Mouse (Mus musculus) hindbrain, embryonic 16.5 days (tissue): Measurements from ENCODE around the gene Pbx1. TPM values are rescaled to one million over a fixed set of nuclear protein-coding genes. Genes with fewer than 3 reads are reported as not detected.
"Not testable (repeated sequence)": the region's sequence is repeated elsewhere in the genome, so short reads cannot be mapped to it uniquely, and the experiment has no call there.

Experiments
- ATAC-seq: fragments of 200-750 bp; cut with Nextera tagmentation; 2 replicates; pipeline ENCODE4 v1.8.0; 2017; ENCODE audit warnings: moderate TSS enrichment, moderate library complexity
- H3K27ac ChIP-seq: fragments of 300-500 bp; sonication (generic); 2 replicates; pipeline ENCODE4 v1.5.1; 2014; ENCODE audit warnings: low read depth, mild to moderate bottlenecking, control low read depth, low read length, moderate library complexity
- H3K27me3 ChIP-seq: fragments of 300-500 bp; sonication (generic); replicated peaks from 2 replicates; pipeline ENCODE4 v1.6.1; 2014; ENCODE audit warnings: low read length; ENCODE audit not compliant: control insufficient read depth, insufficient read depth
- H3K36me3 ChIP-seq: fragments of 300-500 bp; sonication (generic); 2 replicates; pipeline ENCODE4 v1.6.1; 2014; ENCODE audit warnings: mild to moderate bottlenecking, low read length, moderate library complexity, mixed read lengths; ENCODE audit not compliant: control insufficient read depth, insufficient read depth
- H3K4me1 ChIP-seq: fragments of 300-500 bp; sonication (generic); 2 replicates; pipeline ENCODE4 v1.6.1; 2014; ENCODE audit warnings: low read depth, low read length; ENCODE audit not compliant: control insufficient read depth, insufficient read depth
- H3K4me2 ChIP-seq: fragments of 300-500 bp; sonication (generic); 2 replicates; pipeline ENCODE4 v1.6.1; 2014; ENCODE audit warnings: mild to moderate bottlenecking, low read length, control low read depth, moderate library complexity
- H3K4me3 ChIP-seq: fragments of 300-500 bp; sonication (generic); 2 replicates; pipeline ENCODE4 v1.5.1; 2014; ENCODE audit warnings: mild to moderate bottlenecking, low read length, control low read depth, moderate library complexity
- H3K9ac ChIP-seq: fragments of 300-500 bp; sonication (generic); 2 replicates; pipeline ENCODE4 v1.6.1; 2014; ENCODE audit warnings: low read depth, mild to moderate bottlenecking, control low read depth, low read length, moderate library complexity
- H3K9me3 ChIP-seq: fragments of 300-500 bp; sonication (generic); 2 replicates; pipeline ENCODE4 v1.6.1; 2014; ENCODE audit warnings: mild to moderate bottlenecking, low read length, moderate library complexity; ENCODE audit not compliant: control insufficient read depth
- WGBS: fragments of 180-500 bp; shearing (Covaris S2); extraction: QIAGEN DNeasy Blood & Tissue Kit; methylation state at CpG from one replicate; pipeline ENCODE4 v1.1.7; 2014; 5-methylcytosine and 5-hydroxymethylcytosine counted together
- polyA plus RNA-seq: library from polyadenylated mRNA; unstranded; fragments of >200 nt; fragmentation: Nextera tagmentation; extraction: Ambion mirVana; gene quantifications from 2 replicates; pipeline ENCODE4 v1.2.1, GENCODE M21; 2015

The Pbx1 gene
- polyA plus RNA-seq, result 36.0 and 38.9 TPM in 2 replicates

DNA sequence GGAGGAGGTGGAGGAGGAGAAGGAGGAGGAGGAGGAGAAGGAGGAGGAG, at the start of gene Pbx1:
Pbx1 (minus strand) TSS at position 39 of the 49 bp plus-strand sequence.
- Histone ChIP-seq H3K4me3 (peak within 1 kb of the TSS; percentile 79), H3K9ac (peak within 1 kb of the TSS; percentile 92), H3K4me2 (peak within 1 kb of the TSS; percentile 72), H3K27ac (peak within 1 kb of the TSS; percentile 98)
- not testable (repeated sequence) for H3K27me3 ChIP-seq, ATAC-seq, H3K36me3 ChIP-seq, H3K9me3 ChIP-seq, H3K4me1 ChIP-seq

DNA sequence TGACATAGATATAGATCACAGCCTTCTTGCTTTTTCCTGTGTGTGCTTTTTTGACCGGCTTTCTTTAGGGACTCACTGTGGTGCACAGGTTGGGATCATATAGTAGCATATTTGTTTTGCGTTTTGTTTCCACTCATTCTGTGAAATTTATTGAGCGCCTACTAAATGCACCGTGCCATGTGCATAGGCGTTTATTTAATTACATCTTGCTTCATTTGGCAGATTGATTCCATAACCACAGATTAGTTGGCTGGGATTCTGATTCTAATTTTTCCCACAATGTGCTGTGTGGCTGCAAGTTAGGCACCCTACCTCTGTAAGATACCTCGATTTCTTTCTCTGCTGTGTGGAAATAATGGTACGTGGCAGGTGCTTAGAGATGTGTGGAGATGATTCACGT, 47.6 kb upstream of the Pbx1 start:
- H3K4me2 ChIP-seq, result no peak overlapping the region
- H3K9ac ChIP-seq, result no peak overlapping the region
- H3K4me3 ChIP-seq, result no peak overlapping the region
- no peaks in the 10 kb centered on the region for H3K9me3 ChIP-seq
- ATAC-seq, result no peak
- H3K36me3 ChIP-seq, result no peaks in the 10 kb centered on the region
- H3K27ac ChIP-seq, result no peak overlapping the region
- no peaks in the 10 kb centered on the region for H3K27me3 ChIP-seq
- H3K4me1 ChIP-seq, result peaks cover 9% of the 10 kb centered on the region; the same call in 1 of the 2 replicates
- WGBS, result 78% methylated on average over 8 of the region's 8 CpGs

- Histone ChIP-seq H3K27ac (no peak overlapping the region), H3K9ac (no peak overlapping the region), H3K36me3 (no peaks in the 10 kb centered on the region), H3K4me1 (peaks cover 10% of the 10 kb centered on the region), H3K9me3 (no peaks in the 10 kb centered on the region), H3K4me2 (no peak overlapping the region), H3K27me3 (no peaks in the 10 kb centered on the region), H3K4me3 (no peak overlapping the region)
- ATAC-seq, result no peak
- 72% methylated on average over 2 of the region's 2 CpGs for WGBS
These were observed 46.8 kb upstream of the Pbx1 start for GRCm38 (mm10) chr1:168478829-168479228.

- no peak overlapping the region for H3K4me3 ChIP-seq
- no peaks in the 10 kb centered on the region for H3K36me3 ChIP-seq
- H3K4me2 ChIP-seq, result no peak overlapping the region
- H3K27ac ChIP-seq, result no peak overlapping the region
- H3K9ac ChIP-seq, result no peak overlapping the region
- 47% methylated on average over 3 of the region's 3 CpGs for WGBS
- H3K4me1 ChIP-seq, result peaks cover 16% of the 10 kb centered on the region
- H3K9me3 ChIP-seq, result no peaks in the 10 kb centered on the region
- ATAC-seq, result no peak
- H3K27me3 ChIP-seq, result no peaks in the 10 kb centered on the region
These were observed 44.8 kb upstream of the Pbx1 start for GRCm38 (mm10) chr1:168476917-168477316.

- WGBS, result 39% methylated on average over 14 of the region's 14 CpGs
- Histone ChIP-seq H3K9ac (no peak overlapping the region), H3K27ac (peak overlapping the region; percentile 21; the same call in 1 of the 2 replicates), H3K4me1 (peaks cover 16% of the 10 kb centered on the region), H3K27me3 (no peaks in the 10 kb centered on the region), H3K4me2 (no peak overlapping the region), H3K36me3 (no peaks in the 10 kb centered on the region), H3K9me3 (no peaks in the 10 kb centered on the region), H3K4me3 (no peak overlapping the region)
- ATAC-seq, result peak; percentile 64
These were observed 44.3 kb upstream of the Pbx1 start for GRCm38 (mm10) chr1:168476216-168476897.

- peak; percentile 31 for ATAC-seq
- Histone ChIP-seq H3K36me3 (no peaks in the 10 kb centered on the region), H3K9ac (no peak overlapping the region), H3K4me2 (peak overlapping the region; percentile 11), H3K4me3 (no peak overlapping the region), H3K27ac (peak overlapping the region; percentile 21; the same call in 1 of the 2 replicates), H3K4me1 (peaks cover 16% of the 10 kb centered on the region), H3K9me3 (no peaks in the 10 kb centered on the region), H3K27me3 (no peaks in the 10 kb centered on the region)
- 65% methylated on average over 17 of the region's 17 CpGs for WGBS
These were observed 43.6 kb upstream of the Pbx1 start for GRCm38 (mm10) chr1:168475579-168476208.

- no peaks in the 10 kb centered on the region for H3K27me3 ChIP-seq
- no peak overlapping the region for H3K9ac ChIP-seq
- H3K9me3 ChIP-seq, result no peaks in the 10 kb centered on the region
- no peak overlapping the region for H3K4me2 ChIP-seq
- no peak overlapping the region for H3K27ac ChIP-seq
- H3K36me3 ChIP-seq, result no peaks in the 10 kb centered on the region
- H3K4me3 ChIP-seq, result no peak overlapping the region
- ATAC-seq, result peak; percentile 87
- H3K4me1 ChIP-seq, result peaks cover 16% of the 10 kb centered on the region
- 18% methylated on average over 12 of the region's 12 CpGs for WGBS
These were observed 41.4 kb upstream of the Pbx1 start for GRCm38 (mm10) chr1:168473255-168474069.

DNA sequence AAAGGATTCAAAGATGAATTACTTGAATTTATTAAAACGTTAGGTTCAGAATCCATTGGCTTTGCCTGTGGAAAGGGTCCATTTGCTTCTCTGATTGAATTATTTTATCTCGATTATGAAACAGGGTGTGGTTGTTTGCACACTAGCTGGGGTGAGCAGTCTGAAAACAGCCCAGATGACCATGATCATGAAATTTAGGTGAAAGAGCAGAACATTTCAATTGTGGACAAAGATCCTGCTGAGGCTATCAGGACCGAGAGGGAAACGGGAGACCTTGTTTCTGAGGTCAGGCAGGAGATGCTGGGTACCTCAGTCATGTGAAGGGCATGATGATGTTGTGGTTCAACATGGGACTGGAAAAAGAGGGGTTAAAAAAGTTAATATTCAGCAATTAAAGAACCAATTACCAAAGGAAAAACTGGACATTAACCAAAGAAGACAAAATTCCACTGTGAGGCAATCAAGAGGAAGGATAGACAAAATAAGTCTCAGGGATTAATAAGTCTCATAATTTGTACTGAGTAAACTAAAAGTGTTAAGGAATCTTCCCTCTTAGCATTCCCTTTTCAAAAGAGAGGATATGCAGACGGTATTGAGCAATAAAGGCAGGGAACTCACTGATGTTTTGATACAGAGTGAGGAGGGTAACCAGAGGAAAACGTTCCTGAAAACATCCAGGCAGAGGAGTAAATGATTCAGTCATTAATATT, 40.6 kb upstream of the Pbx1 start:
- 51% methylated on average over 6 of the region's 6 CpGs for WGBS
- Histone ChIP-seq H3K27ac (no peak overlapping the region), H3K4me1 (peaks cover 16% of the 10 kb centered on the region), H3K4me3 (no peak overlapping the region), H3K9ac (no peak overlapping the region), H3K9me3 (no peaks in the 10 kb centered on the region), H3K4me2 (no peak overlapping the region), H3K27me3 (no peaks in the 10 kb centered on the region), H3K36me3 (no peaks in the 10 kb centered on the region)
- ATAC-seq, result no peak

DNA sequence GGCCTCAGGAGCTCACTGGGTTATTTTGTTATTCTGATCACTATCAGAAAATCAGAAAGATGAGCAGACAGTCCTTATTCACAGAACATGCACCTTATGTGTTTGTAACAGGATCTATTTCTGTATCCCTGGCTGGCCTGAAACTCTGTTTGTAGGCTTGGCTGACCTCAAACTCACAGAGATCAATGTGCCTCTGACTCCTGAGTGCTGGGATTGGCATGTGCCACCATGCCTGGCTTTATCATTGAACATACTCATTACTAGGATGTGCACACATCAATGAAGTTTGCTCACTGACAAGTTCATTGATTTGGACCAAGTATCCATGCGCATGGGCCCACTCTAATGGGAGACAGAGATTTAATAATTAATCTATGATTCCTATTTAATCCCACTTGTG, 27.4 kb upstream of the Pbx1 start:
- no peak for ATAC-seq
- Histone ChIP-seq H3K9me3 (no peaks in the 10 kb centered on the region), H3K4me3 (no peak overlapping the region), H3K27me3 (no peaks in the 10 kb centered on the region), H3K9ac (no peak overlapping the region), H3K4me2 (no peak overlapping the region), H3K36me3 (no peaks in the 10 kb centered on the region), H3K27ac (no peak overlapping the region), H3K4me1 (peaks cover 6% of the 10 kb centered on the region; the same call in 1 of the 2 replicates)
- WGBS, result 86% methylated on average over 1 of the region's 1 CpGs
